Mouse (Mus musculus): ENCODE measurements around the gene Gm17455. TPM values are rescaled to one million over a fixed set of nuclear protein-coding genes. Genes with fewer than 3 reads are reported as not detected.

Gene Gm17455
- polyA plus RNA-seq, 1 experiment from 2014 or later, result 8.3 TPM

DNA sequence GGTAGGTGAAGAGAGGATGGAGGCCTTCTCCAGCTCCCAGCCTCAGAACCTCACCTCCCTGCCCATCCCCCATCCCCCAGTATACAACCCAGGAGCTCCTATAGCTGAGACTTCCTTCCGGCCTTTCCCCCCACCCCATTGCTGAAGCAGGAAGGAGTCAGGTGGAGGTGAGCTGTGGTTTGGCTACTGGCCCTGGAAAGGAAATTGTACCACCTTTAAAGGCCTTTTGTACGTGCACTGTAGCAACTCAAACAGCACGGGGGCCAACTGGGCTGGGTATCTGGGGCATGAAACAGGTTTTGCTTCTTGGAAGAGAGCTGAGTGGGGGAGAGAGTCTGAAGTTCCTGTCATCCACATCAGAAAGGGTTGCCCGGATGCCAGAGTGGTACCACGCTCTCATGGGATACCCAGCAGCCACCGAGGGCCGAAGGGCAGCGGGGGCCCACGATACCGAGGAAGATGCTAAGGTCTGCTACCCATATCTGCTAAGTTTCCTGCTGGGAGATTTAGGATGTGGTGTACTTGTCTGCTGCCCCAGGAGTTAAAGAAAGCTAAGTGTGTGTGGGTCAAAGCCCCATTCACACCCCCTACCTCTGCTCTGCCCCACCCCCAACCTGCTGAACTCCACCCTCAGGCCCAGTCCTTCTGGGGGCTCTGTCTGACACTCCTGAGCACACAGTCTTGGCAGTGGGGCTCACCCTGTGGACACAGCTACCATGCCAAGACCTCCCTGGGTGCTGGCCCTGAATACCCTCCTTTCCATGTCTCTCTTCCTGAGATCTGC is 18.2 kb upstream of the Gm17455 start:
- no peak overlapping the region for H3K9ac ChIP-seq (ENCODE audit: low read depth, low read length)
- ATAC-seq (ENCODE audit: low FRiP score) (no peak), DNase-seq (ENCODE audit: low spot score) (no peak)
- no peak overlapping the region for H3K27ac ChIP-seq (ENCODE audit: low read depth, low read length)
- no peak overlapping the region for H3K4me3 ChIP-seq (ENCODE audit: low read depth, low read length)
- no peaks in the 10 kb centered on the region for H3K36me3 ChIP-seq (ENCODE audit: control insufficient read depth, insufficient read depth, low read length)
- 77% methylated on average over 10 of the region's 10 CpGs for WGBS
- no peaks in the 10 kb centered on the region for H3K27me3 ChIP-seq (ENCODE audit: control insufficient read depth, insufficient read depth, low read length)
- no peaks in the 10 kb centered on the region for H3K4me1 ChIP-seq (replicated peaks; ENCODE audit: control insufficient read depth, insufficient read depth, low read length)
- H3K9me3 ChIP-seq (ENCODE audit: control insufficient read depth, low read length), result no peaks in the 10 kb centered on the region
- H3K4me2 ChIP-seq (replicated peaks; ENCODE audit: low read depth, low read length), result no peak overlapping the region

DNA sequence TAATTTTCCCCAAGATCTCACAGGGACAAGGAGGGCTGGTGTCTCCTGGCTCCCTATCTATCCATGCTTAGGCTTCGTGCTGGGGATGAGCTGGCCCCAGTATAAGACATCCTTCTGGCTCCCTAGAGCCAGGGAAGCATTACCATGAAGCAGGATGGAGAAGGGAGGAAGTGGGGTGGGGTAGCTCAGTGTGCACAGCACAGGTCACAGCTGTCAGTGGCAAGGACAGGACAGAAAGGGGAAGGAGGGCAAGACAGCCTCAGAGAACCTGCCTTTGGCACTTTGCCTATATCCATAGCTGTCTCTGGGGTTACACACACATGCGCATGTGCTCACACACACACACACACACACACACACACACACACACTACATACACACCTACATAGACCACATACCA is 11.2 kb upstream of the Gm17455 start:
- no peak for DNase-seq (ENCODE audit: low spot score)
- H3K4me1 ChIP-seq (replicated peaks; ENCODE audit: control insufficient read depth, insufficient read depth, low read length), result no peaks in the 10 kb centered on the region; the same call in 1 of the 2 replicates
- 94% methylated on average over 2 of the region's 2 CpGs for WGBS
- no peaks in the 10 kb centered on the region for H3K27me3 ChIP-seq (ENCODE audit: control insufficient read depth, insufficient read depth, low read length)
- no peak overlapping the region for H3K4me2 ChIP-seq (replicated peaks; ENCODE audit: low read depth, low read length)
- no peak overlapping the region for H3K27ac ChIP-seq (ENCODE audit: low read depth, low read length)
- no peaks in the 10 kb centered on the region for H3K36me3 ChIP-seq (ENCODE audit: control insufficient read depth, insufficient read depth, low read length)
- no peak overlapping the region for H3K9ac ChIP-seq (ENCODE audit: low read depth, low read length)
- no peaks in the 10 kb centered on the region for H3K9me3 ChIP-seq (ENCODE audit: control insufficient read depth, low read length)
- no peak for ATAC-seq (ENCODE audit: low FRiP score)
- no peak overlapping the region for H3K4me3 ChIP-seq (ENCODE audit: low read depth, low read length)

DNA sequence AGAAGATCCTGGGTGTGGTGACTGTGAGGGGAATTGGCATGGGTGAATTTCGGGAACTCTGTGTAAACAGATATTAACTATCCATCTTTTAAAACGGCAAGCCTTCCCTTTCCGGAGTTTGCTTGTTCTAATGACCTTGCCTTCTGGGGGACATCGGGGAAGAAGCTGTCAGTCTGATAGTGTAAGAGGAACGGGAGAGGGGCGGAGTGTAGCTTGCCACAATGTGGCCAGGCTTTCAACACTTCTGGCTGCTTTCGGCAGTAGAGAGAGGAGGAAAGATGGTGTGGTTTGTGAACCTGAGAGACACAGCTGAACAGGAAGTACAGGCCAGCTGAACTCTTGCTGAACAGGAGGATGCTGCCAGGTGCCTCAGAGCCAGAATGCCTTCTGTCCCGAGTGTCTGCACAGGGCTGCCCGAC is 10.1 kb upstream of the Gm17455 start:
- no peaks in the 10 kb centered on the region for H3K36me3 ChIP-seq (ENCODE audit: control insufficient read depth, insufficient read depth, low read length)
- H3K27ac ChIP-seq (ENCODE audit: low read depth, low read length), result no peak overlapping the region
- no peak for DNase-seq (ENCODE audit: low spot score)
- H3K9me3 ChIP-seq (ENCODE audit: control insufficient read depth, low read length), result no peaks in the 10 kb centered on the region
- H3K4me1 ChIP-seq (replicated peaks; ENCODE audit: control insufficient read depth, insufficient read depth, low read length), result no peaks in the 10 kb centered on the region; the same call in 1 of the 2 replicates
- no peaks in the 10 kb centered on the region for H3K27me3 ChIP-seq (ENCODE audit: control insufficient read depth, insufficient read depth, low read length)
- H3K9ac ChIP-seq (ENCODE audit: low read depth, low read length), result no peak overlapping the region
- H3K4me3 ChIP-seq (ENCODE audit: low read depth, low read length), result no peak overlapping the region
- 55% methylated on average over 9 of the region's 9 CpGs for whole genome bisulfite sequencing
- ATAC-seq (ENCODE audit: low FRiP score), result no peak
- no peak overlapping the region for H3K4me2 ChIP-seq (replicated peaks; ENCODE audit: low read depth, low read length)

DNA sequence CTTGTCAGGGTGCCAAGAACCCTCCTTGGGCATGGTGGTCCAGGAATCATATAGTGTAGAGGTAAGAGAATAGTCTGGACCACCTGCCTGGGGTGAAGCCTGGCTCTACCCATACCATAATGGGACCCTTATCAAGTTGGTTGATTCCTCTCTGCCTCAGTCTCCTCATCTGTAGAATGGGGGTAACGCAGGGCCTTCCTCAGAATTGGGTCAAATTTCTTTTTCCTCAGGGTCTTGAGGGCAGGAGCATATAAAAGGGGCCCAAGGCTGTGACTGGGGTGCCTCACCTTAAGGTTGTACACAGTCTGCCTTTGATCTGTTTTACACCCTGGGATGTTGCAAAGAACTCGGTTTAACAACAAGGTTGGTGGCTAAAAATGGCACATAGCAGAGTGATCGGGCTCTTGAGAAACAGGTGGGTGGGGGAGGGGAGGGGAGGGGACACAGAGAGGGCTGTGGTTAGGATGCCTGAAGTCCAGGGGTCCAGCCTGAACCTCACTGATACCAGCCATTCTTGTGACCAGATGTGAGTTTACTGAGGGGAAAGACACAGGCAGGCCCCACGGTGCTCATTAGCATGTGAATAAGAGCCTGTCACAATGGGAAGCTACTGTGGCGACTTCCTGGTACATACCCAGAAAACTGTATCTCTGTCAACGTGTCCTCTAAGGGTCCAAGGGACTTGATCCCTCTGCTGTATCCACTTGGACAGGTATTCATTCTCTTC is 9.2 kb upstream of the Gm17455 start:
- ATAC-seq (ENCODE audit: low FRiP score), result 0 out of 2 replicates have a peak, but pooled peaks have one; percentile 35
- Histone ChIP-seq H3K27ac (ENCODE audit: low read depth, low read length) (no peak overlapping the region), H3K4me3 (ENCODE audit: low read depth, low read length) (no peak overlapping the region), H3K36me3 (ENCODE audit: control insufficient read depth, insufficient read depth, low read length) (no peaks in the 10 kb centered on the region), H3K4me2 (replicated peaks; ENCODE audit: low read depth, low read length) (no peak overlapping the region), H3K4me1 (replicated peaks; ENCODE audit: control insufficient read depth, insufficient read depth, low read length) (no peaks in the 10 kb centered on the region; the same call in 1 of the 2 replicates), H3K9me3 (ENCODE audit: control insufficient read depth, low read length) (no peaks in the 10 kb centered on the region), H3K27me3 (ENCODE audit: control insufficient read depth, insufficient read depth, low read length) (no peaks in the 10 kb centered on the region), H3K9ac (ENCODE audit: low read depth, low read length) (no peak overlapping the region)
- DNase-seq (ENCODE audit: low spot score), result peak; percentile 42
- 34% methylated on average over 6 of the region's 6 CpGs for WGBS

DNA sequence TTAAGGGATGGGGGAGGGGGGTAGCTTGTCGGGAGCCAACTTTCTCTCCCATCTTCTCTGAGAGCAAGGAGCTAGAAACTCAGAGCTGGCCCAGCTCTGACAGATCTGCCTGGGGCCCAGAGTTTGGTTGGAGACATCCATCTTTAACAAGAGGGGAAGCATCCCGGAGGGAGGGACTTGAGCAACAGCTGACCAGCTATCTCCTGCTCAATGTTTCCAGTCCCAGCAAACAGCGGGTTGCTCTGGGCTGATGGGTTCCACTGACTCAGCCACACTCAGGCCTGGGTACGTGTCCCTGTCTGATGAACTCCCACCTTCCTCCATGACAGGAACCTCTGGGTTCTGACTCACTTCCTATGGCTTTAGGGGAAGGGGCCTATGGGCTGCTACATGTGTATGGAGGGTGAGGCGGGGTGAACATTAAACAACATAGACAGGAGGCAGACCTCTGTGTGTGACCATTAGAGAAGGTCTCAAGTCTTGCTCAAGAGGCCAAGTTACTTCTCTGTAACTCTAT is 8.6 kb upstream of the Gm17455 start:
- ATAC-seq (ENCODE audit: low FRiP score), result no peak
- Histone ChIP-seq H3K9ac (ENCODE audit: low read depth, low read length) (no peak overlapping the region), H3K27ac (ENCODE audit: low read depth, low read length) (no peak overlapping the region)

DNA sequence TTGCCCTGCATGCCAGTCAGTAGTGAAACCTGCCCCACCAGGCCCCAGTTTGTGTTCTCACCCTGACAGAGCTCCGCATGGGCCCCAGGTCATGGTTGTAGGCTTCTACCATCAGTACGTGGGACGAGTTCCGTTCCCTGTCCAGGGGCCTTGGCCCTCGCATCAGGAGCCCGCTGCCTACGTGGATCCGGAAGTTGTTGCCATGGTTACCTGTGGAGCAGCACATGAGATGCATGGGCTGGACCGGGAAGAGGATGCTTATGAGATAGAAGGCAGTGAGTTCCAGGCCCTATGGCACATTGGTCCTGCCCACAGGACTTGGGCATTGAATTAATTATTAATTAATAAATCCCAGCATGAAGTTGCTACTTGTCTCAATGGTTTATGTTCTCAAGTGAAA is 7.9 kb upstream of the Gm17455 start:
- no peak for ATAC-seq (ENCODE audit: low FRiP score)
- Histone ChIP-seq H3K27ac (ENCODE audit: low read depth, low read length) (no peak overlapping the region), H3K9me3 (ENCODE audit: control insufficient read depth, low read length) (no peaks in the 10 kb centered on the region), H3K36me3 (ENCODE audit: control insufficient read depth, insufficient read depth, low read length) (no peaks in the 10 kb centered on the region), H3K4me2 (replicated peaks; ENCODE audit: low read depth, low read length) (no peak overlapping the region), H3K4me1 (replicated peaks; ENCODE audit: control insufficient read depth, insufficient read depth, low read length) (no peaks in the 10 kb centered on the region; the same call in 1 of the 2 replicates), H3K27me3 (ENCODE audit: control insufficient read depth, insufficient read depth, low read length) (no peaks in the 10 kb centered on the region), H3K9ac (ENCODE audit: low read depth, low read length) (no peak overlapping the region), H3K4me3 (ENCODE audit: low read depth, low read length) (no peak overlapping the region)
- WGBS, result 92% methylated on average over 9 of the region's 9 CpGs
- DNase-seq (ENCODE audit: low spot score), result no peak

More for the DNA sequence above, 8.6 kb upstream of the Gm17455 start:
- Histone ChIP-seq H3K4me3 (ENCODE audit: low read depth, low read length) (no peak overlapping the region), H3K4me1 (replicated peaks; ENCODE audit: control insufficient read depth, insufficient read depth, low read length) (no peaks in the 10 kb centered on the region; the same call in 1 of the 2 replicates), H3K9me3 (ENCODE audit: control insufficient read depth, low read length) (no peaks in the 10 kb centered on the region), H3K4me2 (replicated peaks; ENCODE audit: low read depth, low read length) (no peak overlapping the region), H3K27me3 (ENCODE audit: control insufficient read depth, insufficient read depth, low read length) (no peaks in the 10 kb centered on the region), H3K36me3 (ENCODE audit: control insufficient read depth, insufficient read depth, low read length) (no peaks in the 10 kb centered on the region)
- DNase-seq (ENCODE audit: low spot score), result no peak
- WGBS, result 53% methylated on average over 5 of the region's 5 CpGs

DNA sequence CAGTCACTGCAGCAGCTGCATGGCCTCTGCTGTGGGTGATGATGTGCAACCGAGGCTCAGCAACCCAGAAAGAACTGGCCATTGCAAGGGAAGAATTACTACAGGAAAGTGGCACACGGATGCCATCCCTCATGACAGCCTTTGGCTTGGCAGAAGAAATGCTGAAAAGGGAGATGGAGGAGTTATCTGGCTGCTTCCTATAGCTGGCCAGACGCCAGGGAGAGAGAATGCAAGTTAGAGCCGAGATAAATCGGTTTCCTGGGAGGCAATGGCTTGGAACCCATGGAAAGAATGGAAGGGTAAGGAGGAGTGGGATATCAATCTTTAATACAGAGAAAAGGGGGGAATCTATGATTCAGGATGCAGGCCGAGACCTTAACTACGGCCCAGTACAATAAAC is 4.6 kb upstream of the Gm17455 start:
- ATAC-seq (ENCODE audit: low FRiP score) (no peak), DNase-seq (ENCODE audit: low spot score) (no peak)
- Histone ChIP-seq H3K9ac (ENCODE audit: low read depth, low read length) (no peak overlapping the region), H3K4me1 (replicated peaks; ENCODE audit: control insufficient read depth, insufficient read depth, low read length) (0 out of 2 replicates have a peak, but pooled peaks cover 2% of the 10 kb centered on the region), H3K4me2 (replicated peaks; ENCODE audit: low read depth, low read length) (no peak overlapping the region), H3K36me3 (ENCODE audit: control insufficient read depth, insufficient read depth, low read length) (no peaks in the 10 kb centered on the region), H3K9me3 (ENCODE audit: control insufficient read depth, low read length) (no peaks in the 10 kb centered on the region), H3K27me3 (ENCODE audit: control insufficient read depth, insufficient read depth, low read length) (no peaks in the 10 kb centered on the region), H3K4me3 (ENCODE audit: low read depth, low read length) (no peak overlapping the region), H3K27ac (ENCODE audit: low read depth, low read length) (no peak overlapping the region)
- WGBS, result 90% methylated on average over 7 of the region's 7 CpGs

DNA sequence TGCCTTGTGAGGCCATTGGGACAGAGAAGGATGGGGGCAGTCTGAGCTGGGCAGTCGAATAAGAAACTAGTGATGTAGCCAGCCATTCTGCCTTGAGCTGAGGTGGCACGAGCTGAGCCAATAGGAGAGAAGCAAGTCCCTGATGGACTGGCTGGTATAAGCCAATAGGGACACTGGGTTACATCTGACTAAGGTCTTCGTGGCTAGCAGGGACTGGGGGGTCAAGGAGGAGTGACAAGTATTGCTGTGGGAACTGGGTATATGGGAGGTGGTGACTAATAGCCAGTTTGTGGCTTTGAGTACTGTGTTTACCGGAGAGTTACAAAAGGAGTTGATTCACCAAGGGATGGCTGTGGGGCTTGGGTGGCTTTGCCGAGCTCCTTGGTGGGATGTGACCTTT is 3.9 kb upstream of the Gm17455 start:
- H3K36me3 ChIP-seq (ENCODE audit: control insufficient read depth, insufficient read depth, low read length), result no peaks in the 10 kb centered on the region
- no peak overlapping the region for H3K9ac ChIP-seq (ENCODE audit: low read depth, low read length)
- DNase-seq (ENCODE audit: low spot score) (no peak), ATAC-seq (ENCODE audit: low FRiP score) (no peak)
- H3K9me3 ChIP-seq (ENCODE audit: control insufficient read depth, low read length), result no peaks in the 10 kb centered on the region
- 0 out of 2 replicates have a peak, but pooled peaks cover 2% of the 10 kb centered on the region for H3K4me1 ChIP-seq (replicated peaks; ENCODE audit: control insufficient read depth, insufficient read depth, low read length)
- no peak overlapping the region for H3K4me3 ChIP-seq (ENCODE audit: low read depth, low read length)
- H3K4me2 ChIP-seq (replicated peaks; ENCODE audit: low read depth, low read length), result no peak overlapping the region
- WGBS, result 73% methylated on average over 5 of the region's 5 CpGs
- no peak overlapping the region for H3K27ac ChIP-seq (ENCODE audit: low read depth, low read length)
- no peaks in the 10 kb centered on the region for H3K27me3 ChIP-seq (ENCODE audit: control insufficient read depth, insufficient read depth, low read length)
